Mouse (Mus musculus): ENCODE data around the gene Cdkn2b. TPM values are rescaled to one million over a fixed set of nuclear protein-coding genes. Genes with fewer than 3 reads are reported as not detected.

Cdkn2b gene
- 24.7 and 31.6 TPM in 2 replicates for polyA plus RNA-seq (2012; ENCODE audit: insufficient read depth, low replicate concordance)

- peak within 1 kb of the TSS; percentile 99 for H3K4me3 ChIP-seq (replicated peaks)
- H3K9me3 ChIP-seq, result no peaks in the 10 kb centered on the region
- peaks cover 33% of the 10 kb centered on the region for H3K27me3 ChIP-seq (replicated peaks)
- peaks cover 37% of the 10 kb centered on the region for H3K4me1 ChIP-seq
- H3K36me3 ChIP-seq (replicated peaks; ENCODE audit: low read length), result peaks cover 25% of the 10 kb centered on the region
- TF ChIP-seq FLI1 (IDR thresholded peaks at IDR 0.05; ENCODE audit: low read length), result no peak
- TF ChIP-seq GATA1 (IDR thresholded peaks at IDR 0.05; ENCODE audit: borderline replicate concordance, low read length), result no peak
Measured at GRCm38 (mm10) chr4:89310491-89311254, at the start of gene Cdkn2b. Gene Cdkn2b, minus strand, starts transcription at chr4:89311039.

- no peaks in the 10 kb centered on the region for H3K9me3 ChIP-seq
- no peak overlapping the region for H3K4me3 ChIP-seq (replicated peaks)
- TF ChIP-seq FLI1 (IDR thresholded peaks at IDR 0.05; ENCODE audit: low read length) (no peak), GATA1 (IDR thresholded peaks at IDR 0.05; ENCODE audit: borderline replicate concordance, low read length) (no peak)
- no peaks in the 10 kb centered on the region for H3K36me3 ChIP-seq (replicated peaks; ENCODE audit: low read length)
- peaks cover 28% of the 10 kb centered on the region for H3K4me1 ChIP-seq
- H3K27me3 ChIP-seq (replicated peaks), result peaks cover 14% of the 10 kb centered on the region
Measured at GRCm38 (mm10) chr4:89360349-89360748, 49.5 kb upstream of the Cdkn2b start.

- TF ChIP-seq FLI1 (IDR thresholded peaks at IDR 0.05; ENCODE audit: low read length) (no peak), GATA1 (IDR thresholded peaks at IDR 0.05; ENCODE audit: borderline replicate concordance, low read length) (no peak)
- peaks cover 14% of the 10 kb centered on the region for H3K27me3 ChIP-seq (replicated peaks)
Measured at GRCm38 (mm10) chr4:89359506-89359905, 48.7 kb upstream of the Cdkn2b start.

GRCm38 (mm10) chr4:89353935-89354334 is 43.1 kb upstream of the Cdkn2b start:
- peaks cover 47% of the 10 kb centered on the region for H3K4me1 ChIP-seq
- TF ChIP-seq FLI1 (IDR thresholded peaks at IDR 0.05; ENCODE audit: low read length) (no peak), GATA1 (IDR thresholded peaks at IDR 0.05; ENCODE audit: borderline replicate concordance, low read length) (no peak)
- no peaks in the 10 kb centered on the region for H3K36me3 ChIP-seq (replicated peaks; ENCODE audit: low read length)
- H3K27me3 ChIP-seq (replicated peaks), result peaks cover 8% of the 10 kb centered on the region
- no peak overlapping the region for H3K4me3 ChIP-seq (replicated peaks)
- H3K9me3 ChIP-seq, result no peaks in the 10 kb centered on the region

More at GRCm38 (mm10) chr4:89359506-89359905, 48.7 kb upstream of the Cdkn2b start:
- H3K4me1 ChIP-seq, result peaks cover 24% of the 10 kb centered on the region
- no peak overlapping the region for H3K4me3 ChIP-seq (replicated peaks)
- no peaks in the 10 kb centered on the region for H3K9me3 ChIP-seq
- H3K36me3 ChIP-seq (replicated peaks; ENCODE audit: low read length), result no peaks in the 10 kb centered on the region

GRCm38 (mm10) chr4:89353071-89353582 is 42.3 kb upstream of the Cdkn2b start:
- no peak for TF ChIP-seq FLI1 (IDR thresholded peaks at IDR 0.05; ENCODE audit: low read length)
- TF ChIP-seq GATA1 (IDR thresholded peaks at IDR 0.05; ENCODE audit: borderline replicate concordance, low read length), result no peak
- Histone ChIP-seq H3K27me3 (replicated peaks) (peaks cover 8% of the 10 kb centered on the region), H3K36me3 (replicated peaks; ENCODE audit: low read length) (no peaks in the 10 kb centered on the region), H3K9me3 (no peaks in the 10 kb centered on the region), H3K4me3 (replicated peaks) (no peak overlapping the region), H3K4me1 (peaks cover 54% of the 10 kb centered on the region)

GRCm38 (mm10) chr4:89351474-89351873 is 40.6 kb upstream of the Cdkn2b start:
- H3K36me3 ChIP-seq (replicated peaks; ENCODE audit: low read length), result no peaks in the 10 kb centered on the region
- H3K27me3 ChIP-seq (replicated peaks), result no peaks in the 10 kb centered on the region
- H3K9me3 ChIP-seq, result no peaks in the 10 kb centered on the region
- H3K4me3 ChIP-seq (replicated peaks), result peak overlapping the region; percentile 88
- H3K4me1 ChIP-seq, result peaks cover 54% of the 10 kb centered on the region
- TF ChIP-seq FLI1 (IDR thresholded peaks at IDR 0.05; ENCODE audit: low read length) (no peak), GATA1 (IDR thresholded peaks at IDR 0.05; ENCODE audit: borderline replicate concordance, low read length) (no peak)

GRCm38 (mm10) chr4:89350938-89351451 is 40.2 kb upstream of the Cdkn2b start:
- H3K27me3 ChIP-seq (replicated peaks), result no peaks in the 10 kb centered on the region
- H3K9me3 ChIP-seq, result no peaks in the 10 kb centered on the region
- no peaks in the 10 kb centered on the region for H3K36me3 ChIP-seq (replicated peaks; ENCODE audit: low read length)
- TF ChIP-seq GATA1 (IDR thresholded peaks at IDR 0.05; ENCODE audit: borderline replicate concordance, low read length), result no peak
- H3K4me3 ChIP-seq (replicated peaks), result peak overlapping the region; percentile 88
- peaks cover 54% of the 10 kb centered on the region for H3K4me1 ChIP-seq

GRCm38 (mm10) chr4:89350391-89350790 is 39.6 kb upstream of the Cdkn2b start:
- H3K27me3 ChIP-seq (replicated peaks), result no peaks in the 10 kb centered on the region
- TF ChIP-seq GATA1 (IDR thresholded peaks at IDR 0.05; ENCODE audit: borderline replicate concordance, low read length), result no peak
- TF ChIP-seq FLI1 (IDR thresholded peaks at IDR 0.05; ENCODE audit: low read length), result no peak

GRCm38 (mm10) chr4:89348842-89349241 is 38.0 kb upstream of the Cdkn2b start:
- H3K9me3 ChIP-seq, result no peaks in the 10 kb centered on the region
- H3K4me1 ChIP-seq, result peaks cover 51% of the 10 kb centered on the region

More at GRCm38 (mm10) chr4:89350391-89350790, 39.6 kb upstream of the Cdkn2b start:
- no peaks in the 10 kb centered on the region for H3K9me3 ChIP-seq
- H3K4me3 ChIP-seq (replicated peaks), result no peak overlapping the region
- H3K4me1 ChIP-seq, result peaks cover 54% of the 10 kb centered on the region
- no peaks in the 10 kb centered on the region for H3K36me3 ChIP-seq (replicated peaks; ENCODE audit: low read length)

GRCm38 (mm10) chr4:89313461-89313860 is 2.6 kb upstream of the Cdkn2b start:
- Histone ChIP-seq H3K4me1 (peaks cover 27% of the 10 kb centered on the region), H3K36me3 (replicated peaks; ENCODE audit: low read length) (peaks cover 4% of the 10 kb centered on the region), H3K27me3 (replicated peaks) (peaks cover 13% of the 10 kb centered on the region), H3K4me3 (replicated peaks) (no peak overlapping the region), H3K9me3 (no peaks in the 10 kb centered on the region)
- TF ChIP-seq FLI1 (IDR thresholded peaks at IDR 0.05; ENCODE audit: low read length), result no peak
- TF ChIP-seq GATA1 (IDR thresholded peaks at IDR 0.05; ENCODE audit: borderline replicate concordance, low read length), result no peak

More at GRCm38 (mm10) chr4:89348842-89349241, 38.0 kb upstream of the Cdkn2b start:
- TF ChIP-seq FLI1 (IDR thresholded peaks at IDR 0.05; ENCODE audit: low read length), result no peak
- TF ChIP-seq GATA1 (IDR thresholded peaks at IDR 0.05; ENCODE audit: borderline replicate concordance, low read length), result no peak
- Histone ChIP-seq H3K27me3 (replicated peaks) (no peaks in the 10 kb centered on the region), H3K4me3 (replicated peaks) (no peak overlapping the region), H3K36me3 (replicated peaks; ENCODE audit: low read length) (no peaks in the 10 kb centered on the region)

Measured in megakaryocyte, embryonic 14.5 days (primary cell).